Mouse (Mus musculus) naive thymus-derived CD4-positive, alpha-beta T cell, adult 2 months (primary cell): Measurements from ENCODE around the gene Elavl1.
"Not testable (repeated sequence)": the region's sequence is repeated elsewhere in the genome, so short reads cannot be mapped to it uniquely, and the experiment has no call there.

Experiments
- DNase-seq: peaks from one replicate; pipeline ENCODE4 v3.0.0-alpha.2; 2011; ENCODE audit warnings: low read depth

Elavl1 gene

DNA sequence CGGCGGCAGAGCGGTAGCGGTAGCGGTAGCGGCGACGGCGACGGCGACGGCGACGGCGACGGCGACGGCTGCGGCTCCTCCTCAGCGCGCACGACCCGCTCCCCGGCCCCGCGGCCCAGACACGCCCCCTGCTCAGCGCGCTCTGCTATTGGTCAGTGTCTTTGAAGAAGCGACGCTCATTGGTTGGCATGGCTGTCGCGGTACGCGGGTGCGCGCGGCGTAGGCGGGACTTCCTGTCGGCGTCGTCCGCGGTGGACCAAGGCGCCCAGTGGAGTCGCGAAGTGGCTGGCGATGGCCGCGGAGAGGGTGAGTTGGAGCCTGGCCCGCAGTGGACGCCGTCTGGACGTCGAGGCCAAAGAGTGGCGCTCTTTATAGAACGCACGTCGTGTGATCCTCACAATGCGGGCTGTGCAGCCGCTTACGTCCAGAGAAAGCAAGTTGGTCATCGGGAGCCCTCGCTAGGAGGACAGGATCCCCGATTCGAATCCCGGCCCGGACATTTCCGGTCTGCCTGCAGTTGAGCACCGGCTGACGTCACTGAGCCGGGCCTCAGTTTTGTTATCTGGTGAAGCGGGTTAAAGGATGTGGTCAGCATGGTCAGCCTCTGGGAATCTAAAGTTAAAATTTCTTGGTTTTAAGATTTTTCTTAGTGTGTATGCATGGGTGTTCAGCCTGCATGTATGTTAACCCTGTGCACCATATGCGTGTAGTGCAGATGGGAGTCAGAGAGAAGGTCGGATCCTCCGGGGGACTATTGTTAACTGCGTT is at the start of gene Elavl1, which contains the start of gene Ccl25:
Gene Elavl1, minus strand, starts transcription at position 431 of the 768 bp plus-strand sequence.
Gene Ccl25, plus strand, starts transcription at position 228 of the 768 bp plus-strand sequence.
- peak; percentile 98 for DNase-seq

DNA sequence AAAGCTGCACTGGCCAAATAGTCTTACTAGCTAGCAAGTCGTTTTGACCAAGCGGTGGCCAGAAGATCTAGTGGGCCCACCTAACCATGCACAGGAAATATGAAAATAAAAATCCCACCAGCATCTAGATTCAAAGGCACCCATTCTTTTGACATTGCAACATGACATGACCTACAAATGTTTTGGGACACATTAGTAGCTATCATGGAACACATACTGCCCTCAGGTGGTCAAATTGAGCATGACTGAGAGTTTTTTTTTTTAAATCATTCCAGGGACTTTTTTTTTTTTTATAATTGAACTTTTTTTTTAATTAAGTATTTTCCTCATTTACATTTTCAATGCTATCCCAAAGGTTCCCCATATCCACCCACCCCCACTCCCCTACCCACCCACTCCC is 47.4 kb upstream of the Elavl1 start:
- DNase-seq = peak; percentile 40

DNA sequence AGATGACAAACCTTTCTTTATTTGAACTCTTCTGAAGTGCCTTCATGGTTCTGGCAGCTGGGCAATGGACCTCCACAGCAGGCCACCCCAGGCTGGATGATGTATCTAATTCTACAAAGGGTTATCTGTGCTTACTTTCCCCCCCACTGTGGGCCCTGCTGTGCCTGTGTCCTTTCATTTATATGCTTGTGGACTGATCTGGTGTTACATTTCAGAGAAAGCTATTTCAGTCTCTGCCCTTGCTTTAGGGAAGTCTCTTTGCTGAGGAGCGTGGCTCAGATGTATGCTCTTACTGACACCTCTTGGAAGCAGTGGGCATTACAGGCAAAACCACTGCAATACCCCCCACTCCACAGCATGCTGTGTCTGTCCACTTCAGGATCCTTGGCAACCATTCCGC is 44.9 kb upstream of the Elavl1 start:
- peak; percentile 76 for DNase-seq

DNA sequence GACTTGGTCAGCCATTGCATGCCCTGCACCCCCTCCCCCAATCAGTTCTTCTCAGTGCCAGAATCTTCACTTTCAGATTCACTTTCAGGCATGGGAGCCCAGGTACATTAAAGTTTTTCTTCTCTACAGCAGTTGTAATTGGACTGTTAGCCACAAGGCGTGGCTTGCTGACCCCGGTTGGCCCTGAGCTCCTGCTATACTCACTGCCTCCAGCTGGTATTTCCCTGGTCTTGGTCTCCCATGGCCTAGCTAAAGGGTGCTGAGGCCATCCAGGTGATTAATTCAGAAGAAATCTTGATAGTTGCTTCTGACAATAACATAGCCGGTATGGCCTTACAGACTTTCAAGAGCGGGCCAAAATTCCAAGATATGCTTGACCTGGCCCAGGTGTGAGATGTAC is 43.3 kb upstream of the Elavl1 start:
- DNase-seq = no peak

DNA sequence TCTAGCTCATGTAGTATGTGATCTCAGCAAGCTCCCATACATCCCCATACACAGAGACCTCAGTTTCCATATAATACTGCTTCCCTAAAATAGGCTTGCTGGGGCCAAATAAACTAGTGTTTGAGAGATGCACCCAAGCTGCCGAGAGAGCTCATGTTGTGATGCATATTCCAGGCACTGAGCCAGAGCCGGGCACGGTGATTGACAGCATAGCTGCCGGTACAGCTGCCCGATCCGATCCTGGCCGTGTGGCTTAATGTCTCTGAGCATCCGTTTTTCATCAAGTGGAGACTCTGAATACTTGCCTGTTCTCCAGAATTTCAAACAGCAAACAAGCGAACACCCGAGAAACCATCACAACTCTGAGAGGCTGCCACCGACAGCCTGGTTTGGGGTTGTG is 42.6 kb upstream of the Elavl1 start:
- no peak for DNase-seq

DNA sequence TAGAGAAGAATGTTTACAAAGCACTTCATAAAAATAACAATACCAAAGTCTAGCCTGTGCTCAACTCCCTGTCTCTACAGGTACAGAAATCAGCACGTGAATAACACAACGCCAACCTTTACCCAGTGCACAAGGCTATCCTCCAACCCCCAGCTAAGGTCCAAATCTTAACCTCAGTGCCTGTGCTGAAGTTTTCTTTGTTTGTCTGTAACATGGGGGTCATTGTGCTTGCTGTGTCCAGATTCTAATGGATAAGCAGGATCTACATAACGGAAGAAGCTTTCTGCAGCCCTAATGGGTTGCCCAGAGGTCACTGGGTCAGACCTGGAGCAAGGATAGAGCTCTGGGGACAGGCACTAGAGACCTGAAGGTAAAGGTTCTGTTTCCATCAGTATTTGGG is 41.0 kb upstream of the Elavl1 start:
- no peak for DNase-seq

DNA sequence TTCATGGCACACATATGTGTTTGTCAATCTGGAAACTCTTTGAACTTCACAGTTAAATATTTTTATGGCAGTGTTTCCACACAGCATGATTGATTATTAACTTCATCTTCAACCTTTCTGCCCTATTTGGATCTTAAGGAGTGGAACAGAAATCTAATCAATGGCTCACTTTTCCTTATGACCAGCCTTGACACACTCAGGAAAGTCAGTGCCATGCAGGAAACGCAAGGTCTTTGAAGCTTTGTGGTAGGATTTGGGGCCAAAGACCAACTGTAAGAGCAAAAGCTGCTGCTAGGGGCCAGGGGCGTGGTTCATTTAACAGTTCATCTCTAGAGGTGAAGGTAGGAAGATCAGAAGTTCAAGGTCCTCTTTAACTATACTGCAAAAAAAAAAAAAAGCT is 35.7 kb upstream of the Elavl1 start:
- DNase-seq = no peak

DNA sequence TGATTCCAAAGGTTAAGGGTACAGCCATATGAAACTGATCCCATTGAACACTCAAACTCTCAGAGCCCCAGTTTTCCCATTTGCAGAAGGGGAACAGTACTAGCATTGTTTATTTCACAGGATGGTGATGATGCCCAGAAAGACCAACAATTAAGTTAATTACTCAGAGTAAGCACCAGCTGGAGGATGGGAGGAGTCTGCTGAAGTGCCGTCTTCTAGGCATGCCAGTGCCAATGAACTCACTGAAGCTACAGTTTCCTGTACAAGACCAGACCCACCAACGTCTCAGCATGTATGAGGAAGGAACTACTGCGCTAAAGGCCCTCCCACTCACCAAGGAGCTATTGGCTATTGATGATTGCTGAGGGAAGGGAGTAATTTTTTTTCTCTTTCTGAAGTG is 34.1 kb upstream of the Elavl1 start:
- no peak for DNase-seq

DNA sequence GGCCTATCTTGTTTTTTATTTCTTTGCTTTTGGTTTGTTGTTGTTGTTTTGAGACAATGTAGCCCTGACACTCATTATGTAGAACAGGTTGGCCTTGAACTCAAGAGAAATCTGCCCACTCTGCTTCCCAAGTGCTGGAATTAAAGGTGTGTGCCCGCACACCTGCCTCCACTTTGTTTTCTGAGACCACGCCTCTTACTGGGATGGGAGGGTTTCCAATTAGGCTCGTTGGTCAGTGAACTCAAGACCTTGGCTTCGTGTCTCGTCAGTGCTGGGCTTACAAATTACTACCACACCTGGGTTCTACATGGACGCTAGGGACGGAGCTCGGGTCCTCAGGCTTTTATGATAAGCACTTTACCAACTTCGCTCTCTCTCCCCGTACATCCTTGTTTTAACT is 30.2 kb upstream of the Elavl1 start:
- no peak for DNase-seq

DNA sequence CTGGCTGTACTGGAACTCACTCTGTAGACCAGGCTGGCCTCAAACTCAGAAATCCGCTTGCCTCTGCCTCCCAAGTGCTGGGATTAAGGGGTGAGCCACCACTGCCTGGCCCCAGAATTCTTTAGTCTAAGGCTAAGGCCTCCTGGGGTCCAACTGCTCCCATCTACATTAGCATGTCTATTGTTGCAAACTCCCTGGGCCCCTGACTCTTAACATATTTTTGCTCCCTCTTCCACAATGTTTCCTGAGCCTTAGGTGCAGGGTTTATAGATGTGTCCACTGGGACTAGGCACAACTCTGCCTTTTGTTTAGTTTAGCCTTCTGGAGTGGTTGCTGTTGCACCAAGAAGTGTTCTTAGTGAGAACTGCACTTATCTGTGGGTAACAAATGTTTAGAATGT is 29.3 kb upstream of the Elavl1 start:
- DNase-seq = no peak

DNA sequence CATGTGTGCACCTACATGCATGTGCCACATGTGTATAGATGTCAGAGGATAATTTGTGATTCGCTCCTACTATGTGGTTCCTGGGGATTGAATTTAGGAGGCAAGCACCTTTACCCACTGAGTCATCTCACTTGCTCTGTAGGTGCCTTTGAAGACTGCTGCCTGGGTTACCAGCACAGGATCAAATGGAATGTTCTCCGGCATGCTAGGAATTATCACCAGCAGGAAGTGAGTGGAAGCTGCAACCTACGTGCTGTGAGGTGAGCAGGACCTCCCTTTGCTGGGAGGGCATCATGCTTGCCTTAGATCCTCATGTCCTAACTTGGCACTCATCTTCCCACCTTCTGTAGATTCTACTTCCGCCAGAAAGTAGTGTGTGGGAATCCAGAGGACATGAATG is 28.5 kb upstream of the Elavl1 start:
- no peak for DNase-seq

DNA sequence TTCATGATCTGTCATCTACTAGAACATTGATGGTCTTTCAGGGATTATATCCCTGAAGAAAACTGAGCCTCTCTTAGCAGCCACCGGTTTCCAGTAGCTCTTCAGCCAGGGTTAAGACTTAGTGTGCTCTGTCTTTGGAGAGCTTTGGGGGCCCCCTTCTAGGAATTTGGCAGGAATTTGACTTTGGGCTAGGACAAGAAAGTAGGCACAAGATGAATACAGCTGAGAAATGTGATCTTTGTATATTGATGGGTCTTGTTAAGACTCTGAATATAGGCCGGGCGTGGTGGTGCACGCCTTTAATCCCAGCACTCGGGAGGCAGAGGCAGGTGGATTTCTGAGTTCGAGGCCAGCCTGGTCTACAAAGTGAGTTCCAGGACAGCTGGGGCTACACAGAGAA is 27.3 kb upstream of the Elavl1 start:
- DNase-seq = not testable (repeated sequence)

DNA sequence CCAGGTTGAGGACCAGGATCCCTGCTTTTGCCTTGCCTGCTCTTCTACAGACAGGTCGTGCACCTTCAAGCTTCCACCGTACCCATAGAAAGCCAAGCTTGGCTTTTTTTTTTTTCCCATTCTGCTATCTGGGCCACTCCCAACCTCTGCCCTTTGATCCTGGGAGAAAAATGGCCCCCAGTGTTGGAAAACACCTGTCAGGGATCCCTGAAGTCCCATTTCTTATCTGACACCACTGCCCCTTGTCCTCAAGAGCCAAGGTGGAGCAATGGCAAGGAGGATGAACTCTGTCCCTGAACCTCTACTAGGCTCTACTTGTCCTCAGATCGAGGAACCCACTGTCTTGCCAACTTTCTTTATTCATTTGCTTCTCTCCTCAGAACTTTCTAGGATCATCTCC is 25.4 kb upstream of the Elavl1 start:
- DNase-seq = no peak

DNA sequence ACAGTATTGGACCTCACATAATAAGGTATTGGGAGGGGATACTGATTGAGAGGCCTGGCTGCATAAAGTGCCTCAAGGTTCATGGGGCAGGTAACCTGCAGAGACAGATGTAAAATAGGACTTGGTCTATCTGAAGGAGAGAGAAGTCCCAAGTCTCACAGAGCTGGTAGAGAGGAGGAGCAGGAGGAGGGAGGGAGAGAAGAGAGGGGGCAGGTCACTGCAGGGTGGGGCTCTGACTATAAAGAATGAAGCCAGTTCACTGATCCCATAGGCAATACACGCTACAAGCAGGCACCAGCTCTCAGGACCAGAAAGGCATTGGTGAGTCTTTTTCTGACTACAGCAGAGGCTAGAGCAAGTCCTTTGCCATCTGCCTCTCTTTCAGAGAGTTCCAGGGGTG is 24.1 kb upstream of the Elavl1 start:
- DNase-seq = no peak

DNA sequence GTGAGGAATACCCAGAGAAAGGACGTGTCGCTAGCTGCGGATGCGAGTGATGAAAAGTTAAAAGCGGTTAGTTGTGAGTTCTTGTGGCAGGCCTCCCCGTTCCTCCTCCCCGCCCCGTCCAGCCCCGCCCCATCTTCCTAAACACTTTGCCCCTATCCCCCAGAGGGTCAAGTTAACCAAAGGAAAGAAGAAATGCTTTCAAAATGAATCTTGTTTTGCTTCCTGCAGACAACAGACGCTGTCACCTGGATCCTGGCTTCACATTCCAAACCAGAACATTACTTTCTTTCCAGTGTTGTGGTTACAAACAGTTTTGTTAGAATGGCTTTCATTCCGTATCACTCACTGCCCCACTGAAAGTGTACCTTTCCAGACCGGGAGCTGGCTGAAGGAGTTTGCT is 23.1 kb upstream of the Elavl1 start:
- DNase-seq = no peak

DNA sequence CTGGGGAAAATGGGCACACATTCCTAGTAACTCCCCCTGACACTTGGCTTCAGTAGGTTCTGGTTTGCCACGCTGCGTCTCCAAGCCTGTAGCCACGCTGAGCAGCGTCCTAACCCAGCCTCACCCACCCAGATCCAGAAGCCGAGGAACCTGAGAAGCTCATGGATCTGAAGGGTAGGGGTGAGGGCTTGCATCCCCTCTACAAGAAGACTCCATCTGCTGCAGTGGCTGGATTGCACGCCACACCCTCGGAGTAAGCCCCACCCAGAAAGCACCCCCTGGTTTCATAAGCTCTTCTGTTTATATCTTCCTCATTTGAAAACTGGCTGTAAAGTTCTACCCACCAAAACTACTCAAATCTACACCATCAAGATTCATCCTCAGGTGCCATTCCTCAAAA is 22.4 kb upstream of the Elavl1 start:
- no peak for DNase-seq

DNA sequence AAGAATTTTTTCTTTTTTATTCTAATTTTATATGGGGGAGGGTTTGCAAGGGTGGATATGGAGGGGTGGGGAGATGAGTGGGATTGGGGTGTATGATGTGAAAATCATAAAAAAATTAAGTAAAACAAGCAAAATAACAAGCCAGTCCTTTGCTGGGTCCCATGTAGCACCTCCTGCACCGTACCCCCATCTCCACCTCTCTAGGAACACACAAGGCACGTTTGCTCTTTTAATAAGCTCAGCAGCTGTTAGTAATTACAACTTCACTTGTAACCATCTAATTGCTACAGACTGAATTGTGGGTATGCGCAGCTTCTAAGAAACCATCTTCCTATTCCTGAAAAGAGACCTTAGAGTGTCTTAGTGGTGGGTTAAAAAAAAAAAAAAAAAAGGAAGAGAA is 15.0 kb upstream of the Elavl1 start:
- no peak for DNase-seq

DNA sequence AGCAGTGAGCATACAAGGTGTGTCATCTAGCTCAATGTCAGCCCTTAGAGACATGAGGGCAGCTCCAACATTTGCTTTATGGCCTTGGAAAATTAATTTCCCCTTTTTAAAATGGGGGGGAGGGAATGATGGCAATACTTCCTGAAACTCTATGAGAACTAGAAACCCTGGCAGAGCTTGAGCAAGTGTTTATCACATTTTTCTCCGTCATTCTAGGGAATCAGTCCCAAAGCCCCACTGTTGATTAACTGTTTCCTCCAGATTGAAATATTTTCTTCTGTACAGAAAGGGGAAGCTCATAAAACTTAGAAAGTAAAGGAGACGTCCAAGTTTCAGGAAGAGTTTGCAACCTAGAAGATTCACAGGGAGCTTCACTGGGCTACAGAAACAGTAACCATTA is 10.5 kb upstream of the Elavl1 start:
- DNase-seq = no peak

DNA sequence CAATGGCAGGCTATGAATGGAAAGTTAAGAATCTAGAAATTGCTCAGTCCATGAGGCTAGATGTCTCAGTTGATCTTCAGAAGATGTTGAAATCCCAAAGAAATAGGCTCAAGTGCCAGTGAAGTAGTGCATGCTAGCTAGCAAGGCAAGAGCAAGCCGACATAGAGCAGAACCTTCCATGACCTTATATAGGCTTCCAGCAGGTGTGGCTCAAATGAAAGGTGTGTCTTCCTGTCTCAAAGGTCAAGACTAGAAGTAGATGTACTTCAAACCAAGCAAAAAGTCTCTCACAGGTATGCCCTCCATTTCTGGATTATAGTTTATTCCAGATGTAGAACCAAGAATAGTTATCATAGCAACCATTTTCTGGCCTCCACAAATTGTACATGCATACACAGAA is 8.8 kb upstream of the Elavl1 start:
- no peak for DNase-seq

DNA sequence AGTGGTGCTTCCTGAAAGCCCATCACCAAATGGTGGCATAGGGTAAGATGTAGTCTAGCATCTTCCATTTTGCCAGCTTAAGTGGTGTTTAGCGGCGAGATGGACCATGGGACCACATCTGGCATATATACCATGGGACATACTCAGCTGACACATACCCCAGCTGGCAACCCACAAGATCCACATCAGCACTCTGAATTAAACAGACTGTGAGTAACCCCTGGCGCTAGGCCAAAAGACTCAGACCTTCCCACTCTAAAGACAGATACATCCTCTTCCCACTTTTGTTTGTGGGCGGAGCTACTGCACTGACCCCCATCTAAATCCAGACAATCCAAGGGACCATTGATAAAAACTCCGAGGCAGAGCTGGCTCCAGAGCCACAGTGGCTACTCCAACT is 3.8 kb upstream of the Elavl1 start:
- no peak for DNase-seq

DNA sequence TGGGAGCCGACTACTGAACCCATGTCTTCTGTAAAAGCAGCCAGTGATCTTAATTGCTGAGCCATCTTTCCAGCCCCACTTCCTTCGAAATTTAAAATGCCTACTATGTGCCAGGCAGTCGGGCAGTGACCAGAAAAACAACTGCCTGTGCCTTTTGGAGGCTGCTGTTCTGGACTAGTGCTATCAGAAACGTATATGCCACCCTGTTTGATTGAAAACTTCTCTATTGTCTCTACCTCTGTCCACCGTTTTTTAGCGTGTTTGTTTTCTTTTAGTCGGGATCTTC is 481 bp upstream of the Elavl1 start:
- no peak for DNase-seq

DNA sequence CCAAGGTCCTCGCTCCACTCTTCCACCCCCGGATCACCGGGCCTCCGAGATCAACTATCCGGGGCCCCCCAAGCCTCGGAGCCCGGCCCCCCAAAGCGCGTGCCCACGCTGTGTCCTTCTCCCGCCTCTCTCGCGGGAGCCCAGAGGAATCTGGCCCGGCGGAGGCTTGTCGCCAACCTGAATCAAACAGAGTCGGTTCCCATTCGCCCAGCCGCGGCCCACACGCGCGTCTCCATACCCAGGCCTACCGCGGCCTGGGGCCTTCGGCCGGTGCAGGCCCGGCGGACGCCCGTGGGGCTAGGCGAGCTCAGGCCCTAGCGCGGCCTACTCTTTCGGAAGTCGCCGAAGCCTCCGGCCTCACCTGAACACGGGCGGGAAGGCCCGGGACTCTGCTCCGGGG is 688 bp downstream of the Elavl1 start:
- no peak for DNase-seq

DNA sequence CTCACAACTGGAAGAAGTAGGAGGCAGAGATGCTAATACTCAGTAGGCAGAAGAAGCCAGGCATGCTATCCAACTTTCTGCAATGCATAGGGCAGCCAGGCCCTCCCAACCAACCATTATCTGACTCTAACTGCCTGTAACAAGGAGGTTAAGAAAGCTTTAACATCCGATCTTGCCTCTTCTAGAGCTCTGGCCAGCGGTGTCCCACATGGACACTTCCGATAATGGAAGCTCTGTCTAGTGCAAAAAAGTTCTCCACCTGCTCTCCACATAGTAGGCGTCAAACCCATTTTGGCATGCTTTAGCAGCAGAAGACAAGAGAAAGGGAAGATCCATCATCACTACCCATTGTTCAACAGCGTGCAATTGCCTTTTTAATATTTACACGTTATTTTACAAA is 1.3 kb downstream of the Elavl1 start:
- DNase-seq = peak; percentile 38

DNA sequence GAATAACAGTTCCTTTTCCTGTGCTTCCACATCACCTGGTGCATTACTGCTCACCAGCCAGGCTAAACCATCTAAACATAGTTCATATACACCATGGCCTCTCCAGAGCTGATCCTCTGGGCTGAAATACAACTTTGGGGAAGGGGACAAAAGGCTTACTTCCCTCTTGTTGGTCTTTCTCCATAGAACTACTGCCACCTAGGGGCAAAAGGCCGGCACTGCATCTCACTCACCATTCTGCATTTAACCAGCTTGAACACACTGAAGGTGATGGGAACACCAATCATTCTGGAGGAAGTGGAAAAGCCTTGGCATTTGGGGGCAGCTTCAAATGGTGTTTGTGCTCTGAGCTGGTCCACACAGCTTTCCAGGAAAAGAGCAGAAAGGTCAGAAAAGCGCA is 2.7 kb downstream of the Elavl1 start:
- DNase-seq = peak; percentile 91

DNA sequence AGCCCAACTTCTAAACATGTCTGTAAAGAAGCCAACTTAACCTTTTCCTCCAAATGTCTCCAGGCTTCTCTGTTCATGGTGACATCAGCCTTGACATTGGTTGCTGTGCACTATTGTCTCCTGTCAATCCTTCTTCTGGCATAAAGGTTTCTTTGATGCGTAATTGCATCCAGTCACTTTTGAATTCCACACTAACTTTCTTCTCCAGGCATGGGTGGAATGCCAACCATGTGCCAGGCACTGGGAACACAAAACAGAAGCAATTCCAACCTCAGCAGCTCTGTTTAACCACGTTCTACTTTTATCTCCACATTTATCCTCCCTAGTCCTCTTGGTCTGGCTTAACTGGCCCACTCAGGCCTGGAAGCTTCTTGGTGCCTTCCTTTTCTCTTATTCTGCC is 4.2 kb downstream of the Elavl1 start:
- DNase-seq = no peak
